Mouse (Mus musculus): ENCODE measurements around the gene Flot1. TPM values are rescaled to one million over a fixed set of nuclear protein-coding genes. Genes with fewer than 3 reads are reported as not detected.

Flot1 gene
- polyA plus RNA-seq, 1 experiment = 212 TPM

DNA sequence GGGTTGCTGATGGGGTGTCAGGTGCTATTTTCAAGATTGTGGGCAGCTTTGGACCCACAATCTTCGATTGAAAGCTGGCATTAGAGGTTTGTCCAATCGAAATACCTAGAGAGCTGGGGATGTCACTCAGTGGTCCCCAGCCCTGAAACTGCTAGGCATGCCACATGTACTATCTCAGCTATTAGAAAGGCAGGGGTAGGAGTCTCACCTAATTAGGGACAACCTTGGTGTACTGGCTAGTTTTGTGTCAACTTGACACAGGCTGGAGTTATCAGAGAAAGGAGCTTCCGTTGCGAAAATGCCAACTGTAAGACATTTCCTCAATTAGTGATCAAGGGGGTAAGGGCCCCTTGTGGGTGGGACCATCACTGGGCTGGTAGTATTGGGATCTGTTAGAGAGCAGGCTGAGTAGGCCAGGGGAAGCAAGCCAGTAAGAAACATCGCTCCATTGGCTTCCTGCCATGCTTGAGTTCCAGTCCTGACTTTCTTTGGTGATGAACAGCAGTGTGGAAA is 10.3 kb downstream of the Flot1 start:
- Histone ChIP-seq H3K4me1 (ENCODE audit: control insufficient read depth, insufficient read depth, low read length) (peaks cover 3% of the 10 kb centered on the region; the same call in 1 of the 2 replicates), H3K4me3 (ENCODE audit: insufficient read depth, low read length) (no peak overlapping the region)

DNA sequence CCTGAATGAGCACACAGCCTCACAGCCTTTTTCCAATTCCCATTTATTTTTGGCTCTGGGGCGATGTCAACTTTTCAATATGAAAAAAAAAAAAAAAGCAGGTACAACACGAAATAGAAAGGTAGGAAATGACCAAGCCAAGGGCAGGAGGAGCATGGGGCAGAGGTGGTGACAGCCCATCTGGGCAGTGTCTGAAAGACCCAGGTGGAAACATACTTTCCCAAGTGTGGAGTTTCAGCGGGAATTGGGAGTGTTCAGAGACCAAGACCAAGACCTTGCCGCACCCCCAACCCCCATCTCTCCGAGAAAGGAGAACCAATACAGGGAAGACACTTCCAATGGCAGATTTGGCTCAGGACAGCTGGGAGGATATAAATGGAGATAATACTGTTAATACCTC is 10.9 kb downstream of the Flot1 start:
- peaks cover 3% of the 10 kb centered on the region; the same call in 1 of the 2 replicates for H3K4me1 ChIP-seq (ENCODE audit: control insufficient read depth, insufficient read depth, low read length)
- no peak for TF ChIP-seq POLR2A (IDR thresholded peaks at IDR 0.05; ENCODE audit: extremely low read depth, insufficient read depth, low read length)
- no peak for TF ChIP-seq CTCF (IDR thresholded peaks at IDR 0.05; ENCODE audit: extremely low read depth, insufficient read depth, low read length)
- no peak overlapping the region for H3K4me3 ChIP-seq (ENCODE audit: insufficient read depth, low read length)
- H3K27ac ChIP-seq (ENCODE audit: insufficient read depth, low read length) = no peak overlapping the region

More for the DNA sequence above, 10.3 kb downstream of the Flot1 start:
- no peak for TF ChIP-seq CTCF (IDR thresholded peaks at IDR 0.05; ENCODE audit: extremely low read depth, insufficient read depth, low read length)
- TF ChIP-seq POLR2A (IDR thresholded peaks at IDR 0.05; ENCODE audit: extremely low read depth, insufficient read depth, low read length) = no peak
- no peak overlapping the region for H3K27ac ChIP-seq (ENCODE audit: insufficient read depth, low read length)

DNA sequence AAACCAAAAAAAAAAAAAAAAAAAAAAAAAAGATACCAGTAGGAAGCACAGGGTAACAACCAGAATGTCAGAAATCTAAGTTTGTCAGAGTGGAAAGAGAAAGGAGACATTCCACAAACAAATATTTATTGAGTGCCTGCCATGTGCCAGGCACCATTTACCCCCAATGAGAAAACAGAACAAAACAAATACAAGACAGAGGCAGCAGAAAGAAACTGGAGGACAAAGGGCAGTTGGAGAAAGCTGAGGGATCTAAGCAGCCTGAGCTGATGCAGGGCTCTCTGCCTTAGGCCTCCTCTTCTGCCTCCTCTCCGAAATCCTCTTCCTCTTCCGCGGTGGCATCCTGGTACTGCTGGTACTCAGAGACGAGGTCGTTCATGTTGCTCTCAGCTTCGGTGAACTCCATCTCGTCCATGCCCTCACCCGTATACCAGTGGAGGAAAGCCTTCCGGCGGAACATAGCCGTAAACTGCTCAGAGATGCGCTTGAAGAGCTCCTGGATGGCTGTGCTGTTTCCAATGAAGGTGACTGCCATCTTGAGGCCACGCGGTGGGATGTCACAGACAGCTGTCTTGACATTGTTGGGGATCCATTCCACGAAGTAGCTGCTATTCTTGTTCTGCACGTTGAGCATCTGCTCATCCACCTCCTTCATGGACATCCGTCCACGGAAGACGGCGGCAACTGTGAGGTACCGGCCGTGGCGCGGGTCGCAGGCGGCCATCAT is 11.8 kb downstream of the Flot1 start:
- Histone ChIP-seq H3K4me1 (ENCODE audit: control insufficient read depth, insufficient read depth, low read length) (peaks cover 3% of the 10 kb centered on the region; the same call in 1 of the 2 replicates), H3K4me3 (ENCODE audit: insufficient read depth, low read length) (no peak overlapping the region), H3K27ac (ENCODE audit: insufficient read depth, low read length) (no peak overlapping the region)
- TF ChIP-seq CTCF (IDR thresholded peaks at IDR 0.05; ENCODE audit: extremely low read depth, insufficient read depth, low read length) = 0 out of 2 replicates have a peak, but pooled peaks have one; percentile 3
- TF ChIP-seq POLR2A (IDR thresholded peaks at IDR 0.05; ENCODE audit: extremely low read depth, insufficient read depth, low read length) = peak; percentile 9; the same call in 1 of the 2 replicates

DNA sequence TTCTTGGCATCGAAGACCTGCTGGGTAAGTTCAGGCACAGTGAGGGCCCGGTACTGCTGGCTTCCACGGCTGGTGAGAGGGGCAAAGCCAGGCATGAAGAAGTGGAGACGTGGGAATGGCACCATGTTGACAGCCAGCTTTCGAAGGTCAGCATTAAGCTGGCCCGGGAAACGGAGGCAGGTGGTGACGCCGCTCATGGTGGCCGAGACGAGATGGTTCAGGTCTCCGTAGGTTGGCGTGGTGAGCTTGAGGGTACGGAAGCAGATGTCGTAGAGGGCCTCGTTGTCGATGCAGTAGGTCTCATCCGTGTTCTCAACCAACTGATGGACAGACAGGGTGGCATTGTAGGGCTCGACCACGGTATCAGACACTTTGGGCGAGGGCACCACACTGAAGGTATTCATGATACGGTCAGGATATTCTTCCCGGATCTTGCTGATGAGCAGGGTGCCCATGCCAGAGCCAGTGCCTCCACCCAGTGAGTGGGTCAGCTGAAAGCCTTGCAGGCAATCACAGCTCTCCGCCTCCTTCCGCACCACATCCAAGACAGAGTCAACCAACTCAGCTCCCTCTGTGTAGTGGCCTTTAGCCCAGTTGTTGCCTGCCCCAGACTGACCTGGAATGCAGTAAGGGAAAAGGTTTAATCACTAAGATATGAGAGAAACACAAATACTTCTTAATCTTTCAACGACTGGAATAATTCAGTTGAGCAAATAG is 12.6 kb downstream of the Flot1 start:
- Histone ChIP-seq H3K4me1 (ENCODE audit: control insufficient read depth, insufficient read depth, low read length) (peaks cover 3% of the 10 kb centered on the region; the same call in 1 of the 2 replicates), H3K4me3 (ENCODE audit: insufficient read depth, low read length) (no peak overlapping the region; the same call in 1 of the 2 replicates), H3K27ac (ENCODE audit: insufficient read depth, low read length) (no peak overlapping the region)
- TF ChIP-seq CTCF (IDR thresholded peaks at IDR 0.05; ENCODE audit: extremely low read depth, insufficient read depth, low read length) (no peak), POLR2A (IDR thresholded peaks at IDR 0.05; ENCODE audit: extremely low read depth, insufficient read depth, low read length) (peak; percentile 29; the same call in 1 of the 2 replicates)

DNA sequence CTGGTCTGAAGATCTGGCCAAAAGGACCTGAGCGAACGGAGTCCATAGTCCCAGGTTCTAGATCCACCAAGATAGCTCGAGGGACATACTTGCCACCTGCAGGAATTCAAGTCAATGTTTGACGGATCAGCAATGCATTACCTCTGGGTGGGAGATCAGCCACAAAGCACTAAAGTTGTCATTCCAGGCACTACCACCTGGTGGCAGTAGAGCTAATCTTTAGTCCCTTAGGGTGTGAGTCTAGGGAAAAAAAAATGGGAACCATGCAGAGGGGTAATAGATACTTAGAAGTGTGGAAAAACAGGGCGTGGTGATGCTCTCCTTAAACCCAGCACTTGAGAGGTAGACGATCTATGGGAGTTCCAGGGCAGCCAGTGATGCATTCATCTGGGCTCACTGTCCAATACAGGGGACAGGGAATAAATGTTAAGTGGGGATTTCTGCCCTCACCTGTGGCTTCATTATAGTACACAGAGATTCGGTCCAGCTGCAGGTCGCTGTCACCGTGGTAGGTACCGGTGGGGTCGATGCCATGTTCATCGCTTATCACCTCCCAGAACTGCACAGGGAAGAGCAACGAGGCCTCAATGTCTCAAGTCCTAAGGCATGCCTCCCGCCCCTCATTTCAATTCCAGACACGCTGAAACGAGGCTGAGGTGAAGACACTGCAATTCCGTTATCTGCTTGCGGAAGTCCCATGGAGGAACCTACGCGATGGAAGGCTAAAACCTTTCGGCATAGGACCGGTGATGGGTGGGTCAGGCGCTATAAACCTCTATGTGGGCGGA is 13.3 kb downstream of the Flot1 start:
- Histone ChIP-seq H3K4me3 (ENCODE audit: insufficient read depth, low read length) (peak overlapping the region; percentile 75), H3K4me1 (ENCODE audit: control insufficient read depth, insufficient read depth, low read length) (peaks cover 3% of the 10 kb centered on the region; the same call in 1 of the 2 replicates), H3K27ac (ENCODE audit: insufficient read depth, low read length) (peak overlapping the region; percentile 54; the same call in 1 of the 2 replicates)
- no peak for TF ChIP-seq POLR2A (IDR thresholded peaks at IDR 0.05; ENCODE audit: extremely low read depth, insufficient read depth, low read length)
- peak; percentile 80 for TF ChIP-seq CTCF (IDR thresholded peaks at IDR 0.05; ENCODE audit: extremely low read depth, insufficient read depth, low read length)

DNA sequence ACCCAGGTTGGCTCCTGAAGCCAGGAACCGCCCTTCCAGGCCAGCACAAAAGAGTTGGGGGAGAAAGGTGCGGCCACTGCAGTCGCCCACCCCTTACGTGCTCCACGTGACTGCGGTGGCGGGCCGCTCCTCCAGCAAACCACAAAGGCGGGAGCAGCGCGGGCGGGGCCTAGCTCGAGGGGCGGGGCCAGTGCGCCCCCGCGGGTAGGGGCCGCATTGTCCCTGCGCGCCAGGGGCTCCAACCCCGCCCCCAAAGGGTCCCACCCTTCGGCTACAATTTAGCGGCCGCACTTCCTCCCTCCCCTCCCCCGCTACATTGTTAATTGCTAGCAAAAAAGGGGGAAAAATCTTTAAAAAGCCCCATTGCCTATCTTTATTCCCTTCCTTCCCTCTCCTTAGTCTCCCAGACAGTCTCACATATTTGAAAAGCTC is 14.0 kb downstream of the Flot1 start:
- TF ChIP-seq POLR2A (IDR thresholded peaks at IDR 0.05; ENCODE audit: extremely low read depth, insufficient read depth, low read length) (0 out of 2 replicates have a peak, but pooled peaks have one; percentile 32), CTCF (IDR thresholded peaks at IDR 0.05; ENCODE audit: extremely low read depth, insufficient read depth, low read length) (no peak)
- Histone ChIP-seq H3K4me1 (ENCODE audit: control insufficient read depth, insufficient read depth, low read length) (peaks cover 3% of the 10 kb centered on the region; the same call in 1 of the 2 replicates), H3K4me3 (ENCODE audit: insufficient read depth, low read length) (peak overlapping the region; percentile 75), H3K27ac (ENCODE audit: insufficient read depth, low read length) (peak overlapping the region; percentile 83)

DNA sequence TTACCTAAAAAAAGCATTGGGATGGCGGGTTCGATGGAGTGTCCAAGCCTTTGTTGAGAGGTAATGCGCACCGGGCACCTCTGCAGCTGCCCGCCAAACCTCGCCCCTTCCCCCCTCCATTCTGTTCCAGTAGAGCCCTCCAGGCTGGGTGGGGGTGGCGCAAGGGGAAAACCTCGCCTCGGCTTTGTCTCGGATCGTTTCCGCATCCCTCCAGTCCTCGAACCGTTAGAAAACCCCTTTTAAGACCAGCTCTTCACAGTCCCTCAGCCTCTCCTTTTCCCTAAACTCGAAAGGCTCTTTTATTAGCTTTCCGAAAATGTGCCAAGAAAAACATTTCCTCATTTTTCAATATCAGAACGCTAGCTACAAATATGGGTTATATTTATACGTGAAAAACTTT is 14.5 kb downstream of the Flot1 start:
- TF ChIP-seq CTCF (IDR thresholded peaks at IDR 0.05; ENCODE audit: extremely low read depth, insufficient read depth, low read length) = no peak
- no peak for TF ChIP-seq POLR2A (IDR thresholded peaks at IDR 0.05; ENCODE audit: extremely low read depth, insufficient read depth, low read length)
- Histone ChIP-seq H3K27ac (ENCODE audit: insufficient read depth, low read length) (peak overlapping the region; percentile 83), H3K4me1 (ENCODE audit: control insufficient read depth, insufficient read depth, low read length) (peaks cover 3% of the 10 kb centered on the region; the same call in 1 of the 2 replicates), H3K4me3 (ENCODE audit: insufficient read depth, low read length) (peak overlapping the region; percentile 75)

DNA sequence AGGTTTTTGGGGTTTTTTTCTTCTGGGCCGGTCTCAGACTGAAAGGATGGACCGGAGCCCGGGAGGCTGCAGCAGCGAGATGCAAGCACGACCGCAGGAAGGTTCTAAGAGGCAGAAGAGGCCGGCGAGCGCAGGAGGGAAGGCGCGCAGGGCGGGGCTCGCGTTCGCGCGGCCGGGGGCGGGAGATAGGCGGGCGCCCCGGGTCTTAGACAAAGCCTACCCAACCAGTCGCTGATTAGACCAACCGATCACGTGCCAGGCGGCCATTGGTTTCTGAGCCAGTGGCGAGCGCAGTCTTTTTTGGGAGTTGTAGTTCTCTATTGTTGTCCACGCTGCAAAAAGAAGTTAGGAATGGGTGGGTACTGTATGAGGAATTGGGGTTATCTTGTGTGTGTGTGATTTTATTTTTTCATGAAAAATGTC is 15.1 kb downstream of the Flot1 start, which contains the start of gene Tubb5:
TSS of gene Tubb5 (minus strand) at position 185 of the 423 bp plus-strand sequence.
- peak within 1 kb of the TSS; percentile 83 for H3K27ac ChIP-seq (ENCODE audit: insufficient read depth, low read length)
- TF ChIP-seq CTCF (IDR thresholded peaks at IDR 0.05; ENCODE audit: extremely low read depth, insufficient read depth, low read length) = no peak
- TF ChIP-seq POLR2A (IDR thresholded peaks at IDR 0.05; ENCODE audit: extremely low read depth, insufficient read depth, low read length) = peak; percentile 96
- peaks cover 3% of the 10 kb centered on the region; the same call in 1 of the 2 replicates for H3K4me1 ChIP-seq (ENCODE audit: control insufficient read depth, insufficient read depth, low read length)
- peak within 1 kb of the TSS; percentile 75 for H3K4me3 ChIP-seq (ENCODE audit: insufficient read depth, low read length)
